Mouse (Mus musculus) liver, embryonic 14.5 days (tissue): ENCODE measurements around the gene Txk. TPM values are rescaled to one million over a fixed set of nuclear protein-coding genes. Genes with fewer than 3 reads are reported as not detected.
A peak's percentile ranks its signal among the peaks of the same experiment; 100 is the strongest.

Source experiments
- ATAC-seq: fragments of 200-750 bp; cut with Nextera tagmentation; 2 replicates; pipeline ENCODE4 v1.8.0; 2017; ENCODE audit warnings: moderate number of reproducible peaks, mild to moderate bottlenecking, moderate library complexity; ENCODE audit not compliant: insufficient read depth
- DNase-seq, 3 experiments: peaks; one replicate each; pipeline ENCODE4 v3.0.0-alpha.2; 2012 to 2013; ENCODE audit warnings: low read depth in 3 of 3, low spot score in 3 of 3
- H3K27ac ChIP-seq: fragments of 300-500 bp; sonication (generic); 2 replicates; pipeline ENCODE4 v1.5.1; 2014; ENCODE audit warnings: moderate library complexity, mild to moderate bottlenecking, control low read depth, inconsistent platforms
- H3K27me3 ChIP-seq: fragments of 300-500 bp; sonication (generic); 2 replicates; pipeline ENCODE4 v1.6.1; 2014; ENCODE audit warnings: mild to moderate bottlenecking, low read length, moderate library complexity; ENCODE audit not compliant: control insufficient read depth, insufficient read depth
- H3K36me3 ChIP-seq: fragments of 300-500 bp; sonication (generic); replicated peaks from 2 replicates; pipeline ENCODE4 v1.6.1; 2014; ENCODE audit warnings: low read depth; ENCODE audit not compliant: control insufficient read depth, insufficient read depth
- H3K4me1 ChIP-seq, 2 experiments: fragments of 200-500 bp in 1 of 2; fragments of 300-500 bp in 1 of 2; sonication (generic) in 1 of 2; replicated peaks; 2 replicates each; pipeline ENCODE4 v1.6.1; 2012 to 2014; ENCODE audit warnings: antibody characterized with exemption in 1 of 2, inconsistent platforms in 1 of 2, low read length in 1 of 2; ENCODE audit not compliant: control insufficient read depth in 2 of 2, insufficient read depth in 2 of 2
- H3K4me2 ChIP-seq: fragments of 300-500 bp; sonication (generic); 2 replicates; pipeline ENCODE4 v1.6.1; 2014; ENCODE audit warnings: low read depth, mild to moderate bottlenecking, control low read depth, moderate library complexity
- H3K4me3 ChIP-seq, 2 experiments: fragments of 200-500 bp in 1 of 2; fragments of 300-500 bp in 1 of 2; sonication (generic) in 1 of 2; 2 replicates each; pipeline ENCODE4 v1.5.1; 2012 to 2014; ENCODE audit warnings: low read depth in 2 of 2, low read length in 2 of 2, mild to moderate bottlenecking in 2 of 2, control low read depth in 1 of 2, inconsistent platforms in 1 of 2, moderate library complexity in 1 of 2; ENCODE audit not compliant: insufficient read depth in 1 of 2
- H3K9ac ChIP-seq: fragments of 300-500 bp; sonication (generic); replicated peaks from 2 replicates; pipeline ENCODE4 v1.6.1; 2014; ENCODE audit warnings: mild to moderate bottlenecking, control low read depth, moderate library complexity
- H3K9me3 ChIP-seq: fragments of 300-500 bp; sonication (generic); 2 replicates; pipeline ENCODE4 v1.6.1; 2016; ENCODE audit warnings: low read length, mixed read lengths; ENCODE audit not compliant: control insufficient read depth
- CTCF ChIP-seq: IDR thresholded peaks from 2 replicates; pipeline ENCODE4 v1.5.1; 2016; ENCODE audit warnings: antibody characterized with exemption, low read depth, control low read depth
- EP300 ChIP-seq: IDR thresholded peaks from 2 replicates; pipeline ENCODE4 v1.6.1; 2016; ENCODE audit warnings: antibody characterized with exemption, low read depth
- WGBS: fragments of 180-500 bp; shearing (Covaris S2); extraction: QIAGEN DNeasy Blood & Tissue Kit; methylation state at CpG from one replicate; pipeline ENCODE4 v1.1.7; 2014; ENCODE audit not compliant: insufficient replicate concordance; 5-methylcytosine and 5-hydroxymethylcytosine counted together
- polyA plus RNA-seq, 2 experiments: library from polyadenylated mRNA; depleted of rRNA in 1 of 2; stranded (reverse) in 1 of 2; unstranded in 1 of 2; fragments of >200 nt; fragmentation: Nextera tagmentation in 1 of 2; extraction: Ambion mirVana in 1 of 2; gene quantifications; 2 replicates each; pipeline versions ENCODE4 v1.2.1 to v1.2.3; 2012 to 2014

Gene Txk
- polyA plus RNA-seq, 2 experiments: 0.01 TPM; not detected in 1

DNA sequence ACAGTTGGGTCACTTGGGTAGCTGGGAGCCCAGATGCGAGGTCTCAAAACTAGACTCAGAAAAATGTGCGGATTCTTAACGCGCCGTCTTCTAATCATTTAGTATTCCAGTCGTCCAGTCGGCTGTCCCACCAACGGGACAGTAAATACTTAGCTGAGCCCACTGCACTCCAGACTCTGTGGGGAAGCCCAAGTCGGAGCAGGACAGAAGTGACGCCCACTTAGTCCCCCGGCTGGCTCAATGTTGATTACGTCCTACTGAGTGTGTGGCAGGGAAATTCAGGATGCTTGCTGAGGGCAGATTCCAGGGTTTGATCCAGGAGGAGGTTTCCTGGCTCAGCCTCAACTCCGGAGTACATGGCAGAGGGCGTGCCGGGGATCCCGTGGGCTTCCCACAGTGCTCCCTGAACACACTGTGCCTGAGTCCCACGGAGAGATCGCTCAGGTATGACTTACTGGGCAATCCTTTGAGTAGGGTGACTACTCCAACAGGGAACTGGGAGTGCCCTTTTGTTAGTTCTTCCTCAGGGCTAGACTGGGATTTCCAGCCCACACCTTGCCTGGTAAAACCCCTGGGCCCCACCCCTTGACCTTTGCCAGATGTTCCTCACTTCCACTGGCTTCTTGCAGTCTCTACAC, 104.5 kb downstream of the Txk start:
- Histone ChIP-seq H3K4me2 (peak overlapping the region; percentile 60), H3K27ac (no peak overlapping the region), H3K36me3 (no peaks in the 10 kb centered on the region), H3K27me3 (peaks cover 2% of the 10 kb centered on the region; the same call in 1 of the 2 replicates), H3K9ac (0 out of 2 replicates have a peak overlapping the region, but pooled peaks have one; percentile 11), H3K4me3 (peak overlapping the region; percentile 44 to 55), H3K4me1 (peaks cover 0 to 2% of the 10 kb centered on the region in 2 experiments; a peak in 1 of 4 replicates), H3K9me3 (no peaks in the 10 kb centered on the region)
- peak; percentile 60 for ATAC-seq
- no peak for DNase-seq
- TF ChIP-seq CTCF: no peak
- no peak for TF ChIP-seq EP300
- 7% methylated on average over 18 of the region's 18 CpGs for WGBS

DNA sequence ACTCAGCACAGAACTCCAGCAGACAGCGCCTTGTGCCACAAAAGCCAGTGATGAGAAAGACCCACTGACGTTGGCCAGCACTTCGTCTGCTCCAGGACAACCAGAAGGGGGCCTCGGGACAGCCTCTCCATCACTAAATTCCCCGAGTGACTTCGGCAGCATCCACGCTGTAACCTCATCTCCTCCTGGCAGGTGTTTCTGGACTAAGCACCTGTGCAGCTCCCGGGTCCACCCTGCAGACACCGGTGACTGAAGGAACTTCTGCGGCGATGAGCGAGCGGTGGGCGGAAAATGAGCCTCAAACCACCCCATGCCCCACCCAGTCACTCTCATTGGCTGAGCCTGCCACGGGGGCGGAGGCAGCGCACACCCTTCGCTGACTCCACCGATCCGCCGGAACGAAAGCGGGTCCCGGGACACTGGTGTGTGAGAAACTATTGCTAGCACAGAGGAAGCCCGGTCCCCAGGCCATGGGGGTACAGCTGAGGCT, 105.1 kb downstream of the Txk start, which contains the start of gene Nipal1:
Nipal1 (plus strand) TSS at position 378 of the 490 bp plus-strand sequence.
- Histone ChIP-seq H3K9me3 (no peaks in the 10 kb centered on the region), H3K4me2 (peak within 1 kb of the TSS; percentile 60), H3K4me3 (peak within 1 kb of the TSS; percentile 44 to 55), H3K27ac (no peak within 1 kb of the TSS), H3K36me3 (no peaks in the 10 kb centered on the region), H3K4me1 (peaks cover 0 to 2% of the 10 kb centered on the region in 2 experiments; a peak in 1 of 4 replicates), H3K9ac (0 out of 2 replicates have a peak within 1 kb of the TSS, but pooled peaks have one; percentile 11), H3K27me3 (peaks cover 2% of the 10 kb centered on the region; the same call in 1 of the 2 replicates)
- DNase-seq (peak; percentile 35 to 47 (median 47)), ATAC-seq (peak; percentile 84)
- TF ChIP-seq EP300: no peak
- no peak; the same call in 1 of the 2 replicates for TF ChIP-seq CTCF
- 1% methylated on average over 25 of the region's 25 CpGs for WGBS

DNA sequence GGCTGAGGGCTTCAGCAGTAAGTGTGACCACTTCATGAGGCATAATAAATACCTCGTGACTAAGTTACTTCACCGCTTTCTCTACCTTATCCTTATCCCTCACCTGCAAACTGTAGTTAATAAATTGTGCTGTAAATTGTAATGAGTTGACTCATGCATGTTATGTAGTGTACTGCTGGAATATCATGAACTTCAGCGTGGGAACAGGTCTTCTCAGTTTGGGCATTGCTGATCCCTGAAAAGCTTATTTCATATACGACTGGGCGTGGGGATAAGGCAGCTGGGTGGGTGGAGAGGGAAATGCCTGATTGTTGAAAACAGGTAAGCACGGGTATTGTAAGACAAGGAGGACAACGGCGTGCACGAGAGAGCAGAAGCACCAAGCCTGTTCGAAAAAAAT, 105.6 kb downstream of the Txk start:
- Histone ChIP-seq H3K4me2 (peak overlapping the region; percentile 60), H3K27ac (no peak overlapping the region), H3K9ac (no peak overlapping the region), H3K27me3 (peaks cover 2% of the 10 kb centered on the region; the same call in 1 of the 2 replicates), H3K9me3 (no peaks in the 10 kb centered on the region), H3K36me3 (no peaks in the 10 kb centered on the region), H3K4me3 (no peak overlapping the region; a peak in 1 of 4 replicates), H3K4me1 (peaks cover 0 to 2% of the 10 kb centered on the region in 2 experiments; a peak in 1 of 4 replicates)
- TF ChIP-seq CTCF: no peak
- TF ChIP-seq EP300: no peak
- no peak for ATAC-seq
- 31% methylated on average over 10 of the region's 10 CpGs for WGBS
- DNase-seq: no peak

DNA sequence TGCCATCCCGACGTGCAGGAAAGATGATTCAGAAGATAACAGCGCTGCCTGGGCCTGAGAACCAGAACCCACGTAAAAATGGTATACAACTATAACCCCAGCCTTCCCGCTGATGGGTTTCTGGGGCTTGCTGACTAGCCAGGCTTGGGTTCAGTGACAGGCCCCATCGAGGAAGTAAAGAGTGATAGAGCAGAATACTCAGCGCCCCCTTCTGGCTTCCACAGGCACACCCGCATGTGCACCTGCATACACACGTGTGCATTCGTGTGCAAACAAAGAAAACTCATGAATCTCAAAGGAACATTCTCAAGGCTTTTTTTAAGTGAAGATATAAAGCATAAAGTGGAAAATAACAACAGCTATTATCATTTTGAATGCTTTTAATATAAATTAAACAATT, 106.4 kb downstream of the Txk start:
- TF ChIP-seq EP300 (no peak), CTCF (peak; percentile 54)
- Histone ChIP-seq H3K4me3 (no peak overlapping the region), H3K36me3 (no peaks in the 10 kb centered on the region), H3K27ac (no peak overlapping the region), H3K4me1 (0 out of 4 replicates have a peak, but pooled peaks cover 0 to 2% of the 10 kb centered on the region in 2 experiments), H3K4me2 (no peak overlapping the region), H3K9me3 (no peaks in the 10 kb centered on the region), H3K9ac (no peak overlapping the region), H3K27me3 (peaks cover 2% of the 10 kb centered on the region; the same call in 1 of the 2 replicates)
- ATAC-seq: no peak
- DNase-seq: no peak
- WGBS: 26% methylated on average over 10 of the region's 10 CpGs

Other genes with a start within 250 kb of the Txk start
- 0.03 and 0.09 TPM in 2 replicates for gene Corin, start 248.3 kb downstream of the Txk start, polyA plus RNA-seq (2012; rRNA removed)
- 0.03 and 0.08 TPM in 2 replicates for gene Corin, start 248.3 kb downstream of the Txk start, polyA plus RNA-seq (2014; fragmentation: Nextera tagmentation; extraction: Ambion mirVana)
- gene Nfxl1, start 193.1 kb downstream of the Txk start, polyA plus RNA-seq (2012; rRNA removed): 4.3 and 6.8 TPM in 2 replicates
- gene Nfxl1, start 193.1 kb downstream of the Txk start, polyA plus RNA-seq (2014; fragmentation: Nextera tagmentation; extraction: Ambion mirVana): 7.0 TPM in 2 replicates
- 0.02 TPM in 1 of 2 replicates, not detected in the other for gene Zar1, start 171.5 kb downstream of the Txk start, polyA plus RNA-seq (2012; rRNA removed)
- gene Zar1, start 171.5 kb downstream of the Txk start, polyA plus RNA-seq (2014; fragmentation: Nextera tagmentation; extraction: Ambion mirVana): not detected in 2 replicates
- gene Gm5868, start 165.2 kb downstream of the Txk start, polyA plus RNA-seq (2012; rRNA removed): not detected in 2 replicates
- gene Gm5868, start 165.2 kb downstream of the Txk start, polyA plus RNA-seq (2014; fragmentation: Nextera tagmentation; extraction: Ambion mirVana): not detected in 2 replicates
- not detected in 2 replicates for gene Cnga1, start 108.5 kb downstream of the Txk start, polyA plus RNA-seq (2012; rRNA removed)
- not detected in 2 replicates for gene Cnga1, start 108.5 kb downstream of the Txk start, polyA plus RNA-seq (2014; fragmentation: Nextera tagmentation; extraction: Ambion mirVana)
- 1.2 and 1.7 TPM in 2 replicates for gene Nipal1, start 105.0 kb downstream of the Txk start, polyA plus RNA-seq (2012; rRNA removed)
- 8.9 and 10.0 TPM in 2 replicates for gene Nipal1, start 105.0 kb downstream of the Txk start, polyA plus RNA-seq (2014; fragmentation: Nextera tagmentation; extraction: Ambion mirVana)
- 1.4 and 1.9 TPM in 2 replicates for gene Tec, start 115.7 kb upstream of the Txk start, polyA plus RNA-seq (2012; rRNA removed)
- gene Tec, start 115.7 kb upstream of the Txk start, polyA plus RNA-seq (2014; fragmentation: Nextera tagmentation; extraction: Ambion mirVana): 3.3 TPM in 2 replicates
- gene Slain2, start 161.5 kb upstream of the Txk start, polyA plus RNA-seq (2012; rRNA removed): 3.8 and 4.5 TPM in 2 replicates
- 5.4 and 6.0 TPM in 2 replicates for gene Slain2, start 161.5 kb upstream of the Txk start, polyA plus RNA-seq (2014; fragmentation: Nextera tagmentation; extraction: Ambion mirVana)
- not detected in 2 replicates for gene Gm10135, start 221.9 kb upstream of the Txk start, polyA plus RNA-seq (2012; rRNA removed)
- not detected in 2 replicates for gene Gm10135, start 221.9 kb upstream of the Txk start, polyA plus RNA-seq (2014; fragmentation: Nextera tagmentation; extraction: Ambion mirVana)